Mouse (Mus musculus): Measurements from ENCODE around the gene Nkd2.

- TF ChIP-seq CTCF (IDR thresholded peaks at IDR 0.05; ENCODE audit: extremely low read depth, insufficient read depth, low read length), result peak; percentile 83
- TF ChIP-seq POLR2A (IDR thresholded peaks at IDR 0.05; ENCODE audit: extremely low read depth, insufficient read depth, low read length), result no peak
Measured at GRCm38 (mm10) chr13:73822187-73822800, 25.1 kb downstream of the Nkd2 start.
